Mouse (Mus musculus): ENCODE measurements around the gene Rims3.
A peak's percentile ranks its signal among the peaks of the same experiment; 100 is the strongest.

Gene Rims3

GRCm38 (mm10) chr4:120855360-120856060 is 894 bp downstream of the Rims3 start:
- DNase-seq: no peak

GRCm38 (mm10) chr4:120856376-120856775 is 1.8 kb downstream of the Rims3 start:
- DNase-seq: no peak

GRCm38 (mm10) chr4:120859865-120860264 is 5.2 kb downstream of the Rims3 start:
- DNase-seq: no peak

- peak; percentile 85 for DNase-seq
Measured at GRCm38 (mm10) chr4:120866211-120866610, 11.6 kb downstream of the Rims3 start.

- no peak for DNase-seq
Measured at GRCm38 (mm10) chr4:120868246-120868645, 13.6 kb downstream of the Rims3 start.

GRCm38 (mm10) chr4:120868988-120869387 is 14.4 kb downstream of the Rims3 start:
- DNase-seq: no peak

- DNase-seq: no peak
Measured at GRCm38 (mm10) chr4:120870262-120870748, 15.7 kb downstream of the Rims3 start.

GRCm38 (mm10) chr4:120875961-120876360 is 21.3 kb downstream of the Rims3 start:
- no peak for DNase-seq

GRCm38 (mm10) chr4:120878728-120879127 is 24.1 kb downstream of the Rims3 start:
- DNase-seq: no peak

- DNase-seq: no peak
Measured at GRCm38 (mm10) chr4:120879386-120879785, 24.8 kb downstream of the Rims3 start.

GRCm38 (mm10) chr4:120880731-120881432 is 26.3 kb downstream of the Rims3 start:
- peak; percentile 47 for DNase-seq

- DNase-seq: peak; percentile 74
Measured at GRCm38 (mm10) chr4:120882002-120882625, 27.5 kb downstream of the Rims3 start.

GRCm38 (mm10) chr4:120885208-120886120 is 30.8 kb downstream of the Rims3 start:
- DNase-seq: peak; percentile 65

GRCm38 (mm10) chr4:120886131-120886530 is 31.5 kb downstream of the Rims3 start:
- DNase-seq: no peak

- DNase-seq: no peak
Measured at GRCm38 (mm10) chr4:120886811-120887210, 32.2 kb downstream of the Rims3 start.

- peak; percentile 64 for DNase-seq
Measured at GRCm38 (mm10) chr4:120887381-120888112, 32.9 kb downstream of the Rims3 start.

GRCm38 (mm10) chr4:120888884-120889283 is 34.3 kb downstream of the Rims3 start:
- DNase-seq: no peak

- peak; percentile 73 for DNase-seq
Measured at GRCm38 (mm10) chr4:120890754-120891440, 36.3 kb downstream of the Rims3 start.

- no peak for DNase-seq
Measured at GRCm38 (mm10) chr4:120891960-120892359, 37.3 kb downstream of the Rims3 start.

- no peak for DNase-seq
Measured at GRCm38 (mm10) chr4:120892516-120892915, 37.9 kb downstream of the Rims3 start.

All from embryo, embryonic 11 days (tissue).